Mouse (Mus musculus): ENCODE data around the gene Col10a1. TPM values are rescaled to one million over a fixed set of nuclear protein-coding genes. Genes with fewer than 3 reads are reported as not detected.
"Not testable (repeated sequence)": the region's sequence is repeated elsewhere in the genome, so short reads cannot be mapped to it uniquely, and the experiment has no call there.

The Col10a1 gene
- under 1 TPM in 1 of 2 experiments, not detected in 1; 0.30 TPM for total RNA-seq (2021)
- long read RNA-seq, experiment 1, result 0 reads
- long read RNA-seq, experiment 2, partial matches to known transcripts, result 0 of 4 reads
- long read RNA-seq, experiment 2, other reads (novel, unspliced or antisense), result 4 of 4 reads

DNA sequence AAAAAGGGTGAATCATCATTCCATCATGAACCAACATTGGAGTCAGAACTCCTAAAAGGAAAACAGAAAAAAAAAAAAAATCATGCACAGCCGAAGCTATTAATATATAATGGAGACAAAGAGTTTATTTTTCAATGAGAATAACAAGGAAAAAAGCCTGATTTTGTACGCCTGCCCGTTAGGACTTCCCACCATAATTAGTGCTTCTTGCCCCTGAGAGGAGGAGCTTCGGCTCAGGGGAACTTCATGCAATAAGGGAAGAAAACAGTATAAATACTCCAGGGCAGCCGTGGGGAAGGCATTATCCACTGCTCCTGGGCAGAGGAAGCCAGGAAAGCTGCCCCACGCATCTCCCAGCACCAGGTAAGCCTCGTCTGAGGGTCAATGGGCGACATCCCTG lies at the start of gene Col10a1:
Col10a1 (plus strand) TSS at position 301 of the 400 bp plus-strand sequence.
- DNase-seq (ENCODE audit: low spot score in 2 of 2), result no peak

DNA sequence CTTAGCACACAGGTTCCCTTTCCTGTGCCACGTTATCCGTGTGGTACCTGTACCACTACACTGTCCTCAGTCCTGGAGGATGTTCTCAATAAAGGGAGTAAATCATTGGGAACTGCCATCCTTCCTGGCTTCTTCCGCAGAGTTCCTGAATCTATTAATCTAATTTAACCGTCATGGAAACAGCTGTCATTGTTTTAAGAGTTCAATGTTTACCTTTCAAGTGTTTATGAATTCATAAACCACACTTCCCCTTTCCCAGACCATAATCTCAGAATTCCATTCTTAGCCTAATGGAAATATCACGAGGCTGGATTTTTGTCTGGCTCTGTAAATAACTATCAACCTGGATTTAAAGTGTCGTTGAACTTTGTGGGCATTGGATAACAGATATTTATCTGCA lies 48.8 kb upstream of the Col10a1 start:
- no peak for DNase-seq (ENCODE audit: low spot score in 2 of 2)

DNA sequence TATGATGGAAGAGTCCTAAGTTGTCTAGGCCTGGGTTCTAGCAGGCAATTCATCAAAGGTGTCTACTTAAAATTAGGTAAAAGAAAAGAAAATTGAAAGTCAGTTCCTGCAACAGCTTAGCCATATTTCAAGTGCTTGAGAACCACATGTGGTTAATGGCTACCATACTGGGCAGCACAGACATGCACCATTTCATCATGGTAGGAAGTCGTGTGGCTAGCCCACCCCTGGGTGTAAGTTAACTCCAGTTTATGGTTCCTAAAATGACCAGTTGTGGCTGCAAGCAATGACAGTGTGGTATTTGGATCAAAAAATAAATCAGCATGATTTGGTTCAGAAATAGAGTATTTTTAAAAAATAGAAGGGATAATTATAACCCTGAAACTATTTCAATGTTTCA lies 47.9 kb upstream of the Col10a1 start:
- no peak for DNase-seq (ENCODE audit: low spot score in 2 of 2)

DNA sequence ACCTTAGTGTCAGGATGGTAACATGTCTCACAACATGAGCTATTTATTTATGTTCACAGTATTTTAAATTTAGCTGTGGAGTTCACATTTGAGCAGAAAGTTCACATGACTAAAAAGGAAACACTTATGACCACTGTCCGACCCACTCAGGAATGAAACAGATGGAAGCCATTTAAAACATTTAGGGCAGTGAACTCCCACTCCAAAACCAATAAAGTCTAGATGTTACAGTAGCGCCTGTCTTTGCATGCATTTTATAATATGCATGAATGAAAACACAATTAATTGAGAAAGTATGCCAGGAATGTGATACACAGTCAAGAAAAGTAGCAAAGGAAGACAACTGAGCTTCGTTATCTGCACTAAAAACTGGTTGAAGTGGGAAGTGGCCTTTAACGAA lies 37.6 kb upstream of the Col10a1 start:
- no peak for DNase-seq (ENCODE audit: low spot score in 2 of 2)

DNA sequence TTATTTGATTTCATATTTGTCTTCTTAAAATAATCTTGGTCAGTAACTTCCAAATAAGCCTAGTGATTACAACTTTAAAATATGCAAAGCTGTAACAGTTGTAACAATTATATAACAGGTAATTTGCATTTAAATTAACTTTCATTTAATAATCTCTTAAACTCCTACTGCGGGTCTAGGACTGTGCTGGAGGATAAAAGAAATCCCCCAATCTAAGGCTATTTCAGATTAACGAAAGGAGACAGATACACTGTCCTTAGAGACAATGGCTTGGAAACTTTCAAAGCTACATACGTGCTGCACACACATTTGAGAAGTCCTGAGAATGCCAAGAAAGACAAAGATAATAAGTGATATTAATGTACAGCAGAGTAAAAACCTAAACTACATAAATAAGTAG lies 31.5 kb upstream of the Col10a1 start:
- DNase-seq (ENCODE audit: low spot score in 2 of 2), result no peak

DNA sequence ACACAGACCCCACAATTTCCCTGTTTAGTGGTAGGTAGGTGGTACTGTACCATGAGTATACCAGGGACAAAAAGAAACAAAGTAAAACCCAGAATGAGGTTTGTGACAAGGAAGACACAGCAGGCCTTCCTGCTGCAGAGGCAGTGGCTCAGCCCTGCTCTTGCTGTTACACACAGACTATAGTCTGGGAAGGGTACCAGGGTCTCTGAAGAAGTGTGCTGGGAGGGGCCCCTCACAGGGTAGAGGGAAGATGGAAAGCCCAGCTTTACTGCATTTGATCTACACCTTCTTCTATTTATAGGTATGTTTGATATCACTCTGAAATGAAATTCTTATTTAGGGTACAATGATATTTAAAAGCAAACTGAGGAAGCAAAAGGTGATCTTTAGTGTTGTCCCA lies 26.0 kb upstream of the Col10a1 start:
- DNase-seq (ENCODE audit: low spot score in 2 of 2), result no peak

DNA sequence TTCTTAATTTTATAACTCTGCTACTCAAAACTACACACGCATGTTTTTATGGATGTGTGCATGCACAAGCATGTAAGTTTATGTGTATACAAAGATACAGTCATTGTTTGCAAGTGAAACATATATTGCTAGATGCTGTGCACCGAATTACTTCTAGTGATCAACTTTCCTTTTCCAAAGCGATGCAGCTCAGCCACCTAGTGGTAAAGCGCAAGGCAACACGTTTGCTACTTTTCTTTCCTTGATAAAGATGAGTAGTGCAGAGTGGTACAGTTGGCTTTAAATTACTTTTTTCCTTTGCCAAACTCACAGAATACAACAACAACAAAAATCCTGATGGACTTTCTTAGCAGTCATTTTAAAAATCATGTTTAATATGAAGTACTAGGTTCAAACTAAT lies 21.6 kb upstream of the Col10a1 start:
- DNase-seq (ENCODE audit: low spot score in 2 of 2), result peak in 1 of 2 experiments; percentile 8

DNA sequence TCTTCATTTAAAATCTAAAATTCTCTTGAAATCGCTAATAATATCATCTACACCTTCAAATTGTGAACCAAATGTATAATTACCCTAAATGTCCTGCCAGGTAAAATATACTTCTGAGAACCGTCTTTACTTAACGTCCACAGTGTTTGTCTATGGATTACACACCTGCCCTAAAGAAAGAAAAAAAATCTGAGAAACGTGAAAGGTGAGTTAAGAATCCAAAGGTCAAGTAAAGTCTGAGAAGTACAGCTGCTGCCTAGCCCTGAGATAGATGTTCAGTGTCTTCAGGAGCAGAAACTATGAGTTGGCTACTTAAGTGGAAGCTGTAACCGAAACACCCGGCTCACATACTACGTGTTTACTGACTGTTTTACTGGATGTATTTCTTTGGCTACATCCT lies 16.4 kb upstream of the Col10a1 start:
- no peak for DNase-seq (ENCODE audit: low spot score in 2 of 2)

DNA sequence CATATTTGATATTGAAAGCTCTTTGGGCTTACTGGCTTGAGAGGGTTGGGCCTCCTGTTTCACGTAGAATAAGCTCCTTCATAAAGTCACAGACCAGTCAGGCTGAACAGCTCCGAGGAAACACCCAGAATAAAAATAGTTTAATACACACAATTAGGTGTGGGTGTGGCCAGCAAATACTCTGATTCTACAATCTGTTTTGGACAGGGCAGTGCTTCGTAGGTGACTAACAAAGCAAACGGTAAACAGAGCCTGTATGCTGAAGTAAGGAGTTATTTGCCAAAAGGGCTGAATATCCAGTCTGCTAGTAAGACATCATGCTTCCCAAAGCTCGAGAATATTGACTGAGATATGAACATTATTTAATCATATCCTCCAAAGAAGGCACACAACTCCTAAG lies 4.1 kb upstream of the Col10a1 start:
- no peak for DNase-seq (ENCODE audit: low spot score in 2 of 2)

DNA sequence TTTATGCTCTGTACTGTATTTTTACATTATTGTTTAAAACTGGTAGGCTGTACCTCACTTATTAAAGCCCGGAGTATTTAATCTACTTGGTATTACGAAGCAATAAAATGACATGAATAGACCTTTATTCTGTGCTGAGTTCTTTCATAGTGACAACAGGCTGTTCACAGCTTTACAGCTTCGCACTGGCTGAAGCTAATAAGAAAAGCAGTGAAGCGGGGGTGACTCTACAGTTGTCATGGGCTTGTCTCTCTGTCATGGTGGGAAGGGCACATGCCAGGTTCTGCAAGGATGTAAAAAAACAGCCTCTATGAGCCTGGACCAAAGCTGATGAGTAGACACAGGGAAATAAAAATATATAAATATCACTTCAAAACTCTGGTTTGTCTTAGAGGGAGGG lies 7.2 kb downstream of the Col10a1 start:
- DNase-seq (ENCODE audit: low spot score in 2 of 2), result no peak

DNA sequence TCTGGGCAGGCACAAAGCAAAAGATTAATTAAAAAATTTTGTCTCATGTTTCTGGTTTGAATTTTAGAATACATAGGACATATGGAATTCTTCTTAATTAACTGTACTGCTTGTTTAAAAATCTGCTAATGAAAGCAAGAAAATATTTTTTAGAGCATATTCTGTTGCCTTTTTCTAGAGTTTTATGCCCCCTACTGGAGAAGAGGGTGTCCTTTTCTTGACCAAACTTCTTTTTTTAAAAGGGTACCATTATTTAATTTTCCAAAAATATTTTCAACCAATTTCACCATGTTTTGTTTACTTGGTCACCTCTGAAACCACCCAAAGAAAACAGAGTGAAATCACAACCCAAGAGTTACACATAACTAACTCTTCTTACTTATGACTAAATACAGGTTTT lies 9.5 kb downstream of the Col10a1 start:
- no peak for DNase-seq (ENCODE audit: low spot score in 2 of 2)

DNA sequence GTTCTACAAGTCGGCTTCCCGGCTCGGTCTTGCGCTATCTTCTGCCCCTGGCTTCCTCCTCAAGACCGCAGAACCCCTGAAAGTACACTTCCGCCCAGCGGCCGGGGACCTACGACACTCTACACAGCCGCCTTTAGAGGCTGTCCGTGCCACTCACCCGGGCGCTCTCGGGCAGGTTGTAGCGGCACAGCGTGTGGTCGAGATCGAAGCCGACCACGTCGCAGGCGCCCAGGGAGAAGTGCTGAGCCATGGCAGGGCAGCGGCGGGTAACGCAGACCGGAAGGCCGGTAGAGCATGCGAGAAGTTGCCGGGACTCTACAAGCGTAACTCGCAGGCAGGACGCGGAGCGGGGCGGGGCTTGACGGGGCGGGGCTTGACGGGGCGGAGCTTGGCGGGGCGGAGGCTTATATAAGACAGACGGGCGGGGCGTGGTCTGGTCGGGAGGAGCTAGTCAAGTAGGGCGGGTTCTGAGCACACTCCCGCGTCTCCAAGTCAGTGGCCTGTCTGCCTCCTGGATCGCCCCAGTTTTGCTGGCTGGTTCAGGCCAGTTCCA lies 28.5 kb downstream of the Col10a1 start, which contains the start of gene Nt5dc1:
Nt5dc1 (minus strand) TSS at position 349 of the 553 bp plus-strand sequence.
- DNase-seq (ENCODE audit: low spot score in 2 of 2), result peak; percentile 69 to 87

DNA sequence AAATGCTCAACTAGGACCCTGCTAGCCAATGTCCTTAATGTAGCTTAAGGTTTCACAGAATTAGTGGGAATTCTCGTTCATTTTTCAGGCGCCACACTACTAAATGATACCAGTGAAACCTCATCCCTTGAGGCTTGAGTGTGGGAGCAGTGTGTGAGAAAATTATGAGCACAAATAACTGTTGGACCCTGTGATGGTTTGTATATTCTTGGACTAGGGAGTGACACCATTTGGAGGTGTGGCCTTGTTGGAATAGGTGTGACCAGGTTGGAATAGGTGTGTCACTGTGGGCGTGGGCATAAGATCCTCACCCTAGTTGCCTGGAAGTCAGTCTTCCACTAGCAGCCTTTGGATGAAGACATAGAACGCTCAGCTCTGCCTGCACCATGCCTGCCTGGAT lies 29.0 kb downstream of the Col10a1 start:
- DNase-seq (ENCODE audit: low spot score in 2 of 2), result not testable (repeated sequence)

DNA sequence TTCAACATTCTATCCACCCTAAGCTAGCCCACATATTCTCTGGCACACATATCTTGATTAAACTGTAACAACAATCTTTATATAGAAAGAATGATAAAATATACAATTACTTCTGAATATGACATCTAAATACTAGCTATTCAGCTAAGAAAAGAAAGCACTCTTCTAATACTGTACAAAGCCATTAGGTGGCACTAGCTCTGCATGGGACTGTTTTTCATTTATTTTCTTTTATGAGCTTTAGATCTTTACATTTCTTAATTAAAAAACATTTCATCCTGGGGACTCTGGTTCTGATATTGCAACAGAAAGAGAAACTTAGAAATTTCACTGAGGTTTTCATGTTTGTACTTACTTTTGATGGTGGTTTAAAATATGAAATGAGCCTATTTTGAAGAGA lies 42.0 kb downstream of the Col10a1 start:
- peak in 1 of 2 experiments; percentile 25 for DNase-seq (ENCODE audit: low spot score in 2 of 2)

DNA sequence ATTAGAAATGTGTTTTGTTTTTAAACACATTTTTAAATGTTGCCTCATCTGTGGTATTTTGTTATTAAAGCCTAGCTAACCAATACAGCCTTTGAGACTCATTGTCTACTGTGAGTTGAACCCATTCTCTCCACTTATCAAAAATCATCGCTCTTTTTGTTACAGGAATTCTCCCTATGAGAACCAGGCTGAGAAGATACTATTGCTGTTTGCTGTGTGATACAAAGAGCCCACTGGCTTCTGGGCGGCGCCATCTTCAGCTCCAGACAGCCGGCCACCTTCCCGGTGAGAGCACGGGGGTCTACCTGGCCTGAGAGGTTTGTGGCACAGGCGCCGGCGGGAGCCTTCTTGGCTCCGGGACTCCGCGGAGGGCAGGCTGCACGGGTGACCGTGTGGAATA lies 44.4 kb downstream of the Col10a1 start:
- DNase-seq (ENCODE audit: low spot score in 2 of 2), result not testable (repeated sequence)

Other genes with a start within 250 kb of the Col10a1 start
- 1 to 10 TPM; 6.9 to 9.7 TPM for gene Dse, start 182.3 kb upstream of the Col10a1 start, total RNA-seq (2021)
- 100 to 1,000 TPM; 115 to 116 TPM for gene Tspyl1, start 107.8 kb upstream of the Col10a1 start, total RNA-seq (2021)
- 100 to 1,000 TPM; 312 to 332 TPM for gene Tspyl4, start 92.5 kb upstream of the Col10a1 start, total RNA-seq (2021)
- 1 to 10 TPM; 2.6 to 3.0 TPM for gene Nt5dc1, start 28.6 kb downstream of the Col10a1 start, total RNA-seq (2021)
- gene Frk, start 93.4 kb downstream of the Col10a1 start, total RNA-seq (2021), result under 1 TPM; 0.24 to 0.55 TPM